Mouse (Mus musculus) brain, embryonic 14.5 days (tissue): Measurements from ENCODE around the gene Olfr167.
"Not testable (repeated sequence)": the region's sequence is repeated elsewhere in the genome, so short reads cannot be mapped to it uniquely, and the experiment has no call there.

Experiments used
- CTCF ChIP-seq: fragments of 200-500 bp; IDR thresholded peaks from 2 replicates; pipeline ENCODE4 v1.5.1; 2012; ENCODE audit warnings: inconsistent platforms, mild to moderate bottlenecking, moderate library complexity, borderline replicate concordance; ENCODE audit not compliant: insufficient read depth, insufficient read length; ENCODE audit errors: extremely low read depth
- POLR2A ChIP-seq: fragments of 200-500 bp; IDR thresholded peaks from 2 replicates; pipeline ENCODE4 v1.6.1; 2012; ENCODE audit warnings: mild to moderate bottlenecking, inconsistent platforms, borderline replicate concordance; ENCODE audit not compliant: poor library complexity, insufficient read depth, insufficient read length, severe bottlenecking; ENCODE audit errors: extremely low read depth

GRCm38 (mm10) chr16:19553429-19553828 lies 31.4 kb upstream of the Olfr167 start:
- TF ChIP-seq POLR2A, CTCF: not testable (repeated sequence)
